Mouse (Mus musculus): ENCODE data around the gene Ndc1. TPM values are rescaled to one million over a fixed set of nuclear protein-coding genes. Genes with fewer than 3 reads are reported as not detected.
"Not testable (repeated sequence)": the region's sequence is repeated elsewhere in the genome, so short reads cannot be mapped to it uniquely, and the experiment has no call there.

Ndc1 gene
- polyA plus RNA-seq, 1 experiment from 2014 or later: 14.3 TPM

DNA sequence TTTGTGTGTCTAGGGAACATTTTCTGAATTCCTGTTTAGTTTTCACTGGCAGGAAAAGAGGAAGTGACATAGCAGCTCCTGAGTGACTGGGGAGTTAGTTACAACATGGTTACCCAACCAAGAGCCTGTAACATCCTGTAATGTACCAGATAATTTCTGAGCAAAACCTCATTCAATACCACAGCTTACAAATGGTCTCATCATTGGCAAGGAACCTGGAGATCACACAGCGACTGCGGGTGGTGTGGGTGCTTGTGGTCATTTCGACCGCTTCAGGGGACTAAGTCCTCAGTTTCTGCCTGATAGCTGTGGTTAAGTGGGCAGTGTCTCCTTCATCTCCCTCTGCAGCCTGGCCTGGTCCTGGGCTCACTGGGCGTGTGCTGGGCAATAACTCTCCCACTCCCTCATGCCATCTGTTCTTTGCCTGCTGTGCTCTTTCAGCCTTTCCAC lies 3.4 kb upstream of the Ndc1 start:
- ATAC-seq (ENCODE audit: insufficient read depth): no peak
- no peak overlapping the region for H3K9ac ChIP-seq
- H3K36me3 ChIP-seq (replicated peaks): no peaks in the 10 kb centered on the region
- 16% methylated on average over 5 of the region's 5 CpGs for WGBS (ENCODE audit: insufficient replicate concordance)
- H3K9me3 ChIP-seq (replicated peaks): no peaks in the 10 kb centered on the region
- H3K27me3 ChIP-seq: no peaks in the 10 kb centered on the region
- no peak overlapping the region for H3K4me3 ChIP-seq (replicated peaks)
- H3K4me2 ChIP-seq: peak overlapping the region; percentile 5; the same call in 1 of the 2 replicates
- peaks cover 21% of the 10 kb centered on the region for H3K4me1 ChIP-seq (replicated peaks)
- peak overlapping the region; percentile 69 for H3K27ac ChIP-seq (replicated peaks)

DNA sequence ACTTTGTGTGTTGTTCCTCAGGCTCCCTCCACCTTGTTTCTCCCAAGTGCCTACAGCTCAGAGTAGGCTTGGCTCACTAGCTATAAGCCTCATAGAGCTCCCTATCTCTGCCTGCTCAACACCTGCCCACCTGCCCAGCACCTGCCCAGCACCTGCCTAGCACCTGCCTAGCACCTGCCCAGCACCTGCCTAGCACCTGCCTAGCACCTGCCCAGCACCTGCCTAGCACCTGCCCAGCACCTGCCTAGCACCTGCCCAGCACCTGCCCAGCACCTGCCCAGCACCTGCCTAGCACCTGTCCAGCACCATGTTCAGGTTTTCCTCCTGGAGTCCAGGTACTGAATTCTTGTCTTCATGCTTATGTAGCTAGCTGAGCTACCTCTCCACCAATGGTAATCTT lies 1.2 kb upstream of the Ndc1 start:
- H3K4me3 ChIP-seq (replicated peaks); H3K9me3 ChIP-seq (replicated peaks); H3K9ac ChIP-seq; H3K27ac ChIP-seq (replicated peaks); ATAC-seq (ENCODE audit: insufficient read depth); H3K27me3 ChIP-seq; H3K4me2 ChIP-seq: not testable (repeated sequence)
- Histone ChIP-seq H3K36me3 (replicated peaks) (peaks cover 10% of the 10 kb centered on the region), H3K4me1 (replicated peaks) (peaks cover 25% of the 10 kb centered on the region)

DNA sequence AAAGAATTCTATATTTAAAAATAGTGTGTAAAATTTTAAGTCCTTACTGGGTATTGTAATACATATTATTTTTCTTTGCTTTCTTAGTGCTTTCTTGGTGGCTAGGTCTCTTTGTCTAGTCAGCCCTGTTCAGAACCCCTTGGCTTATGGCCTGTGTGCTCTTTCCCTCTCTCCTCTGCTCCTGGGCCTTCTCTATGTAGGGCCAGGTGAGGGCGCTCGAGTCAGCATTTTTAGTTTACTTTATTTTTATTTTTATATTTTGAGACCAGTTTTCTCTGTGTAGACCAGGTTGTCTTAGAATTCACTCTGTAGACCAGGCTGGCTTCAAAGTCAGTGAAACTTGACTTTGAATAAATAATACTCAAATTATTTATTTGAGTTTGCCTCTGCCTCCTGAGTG lies 4.7 kb downstream of the Ndc1 start:
- Histone ChIP-seq H3K4me1 (replicated peaks) (peaks cover 25% of the 10 kb centered on the region), H3K36me3 (replicated peaks) (peaks cover 63% of the 10 kb centered on the region), H3K9ac (no peak overlapping the region), H3K27me3 (no peaks in the 10 kb centered on the region), H3K27ac (replicated peaks) (no peak overlapping the region), H3K4me2 (no peak overlapping the region), H3K4me3 (replicated peaks) (no peak overlapping the region), H3K9me3 (replicated peaks) (no peaks in the 10 kb centered on the region)
- no peak for ATAC-seq (ENCODE audit: insufficient read depth)
- 42% methylated on average over 2 of the region's 2 CpGs for WGBS (ENCODE audit: insufficient replicate concordance)

DNA sequence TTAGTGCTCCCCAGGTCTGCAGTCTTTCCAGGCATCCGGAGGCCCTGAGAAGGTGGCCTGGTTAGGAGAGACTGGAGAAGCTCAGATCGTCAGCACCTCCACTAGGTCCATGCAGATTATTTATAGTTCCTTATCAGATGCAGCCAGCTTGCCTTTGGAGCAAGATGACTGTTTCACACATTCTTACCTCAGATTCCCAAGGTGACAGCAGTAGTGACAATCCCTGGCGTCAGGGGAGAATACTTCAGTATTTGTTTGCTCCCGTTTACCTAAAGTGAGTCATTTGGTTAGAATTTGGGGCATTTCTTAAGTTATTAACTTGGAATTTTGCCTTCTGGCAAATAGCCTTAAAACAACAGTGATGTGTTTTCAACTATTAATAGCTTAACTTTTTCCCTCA lies 7.1 kb downstream of the Ndc1 start:
- no peak for ATAC-seq (ENCODE audit: insufficient read depth)
- H3K36me3 ChIP-seq (replicated peaks): peaks cover 78% of the 10 kb centered on the region
- no peaks in the 10 kb centered on the region for H3K9me3 ChIP-seq (replicated peaks)
- H3K4me3 ChIP-seq (replicated peaks): no peak overlapping the region
- no peaks in the 10 kb centered on the region for H3K27me3 ChIP-seq
- no peak overlapping the region for H3K27ac ChIP-seq (replicated peaks)
- WGBS (ENCODE audit: insufficient replicate concordance): 47% methylated on average over 4 of the region's 4 CpGs
- H3K4me2 ChIP-seq: no peak overlapping the region
- H3K9ac ChIP-seq: no peak overlapping the region
- H3K4me1 ChIP-seq (replicated peaks): peaks cover 10% of the 10 kb centered on the region

GRCm38 (mm10) chr4:107378954-107379353 lies 11.4 kb downstream of the Ndc1 start:
- no peaks in the 10 kb centered on the region for H3K9me3 ChIP-seq (replicated peaks)
- H3K27me3 ChIP-seq: no peaks in the 10 kb centered on the region
- H3K4me1 ChIP-seq (replicated peaks): peaks cover 7% of the 10 kb centered on the region; the same call in 1 of the 2 replicates
- H3K4me3 ChIP-seq (replicated peaks): no peak overlapping the region
- no peak overlapping the region for H3K27ac ChIP-seq (replicated peaks)
- peak; percentile 82 for ATAC-seq (ENCODE audit: insufficient read depth)
- H3K36me3 ChIP-seq (replicated peaks): peaks cover 79% of the 10 kb centered on the region
- no peak overlapping the region for H3K9ac ChIP-seq
- H3K4me2 ChIP-seq: no peak overlapping the region
- WGBS (ENCODE audit: insufficient replicate concordance): 71% methylated on average over 6 of the region's 6 CpGs

DNA sequence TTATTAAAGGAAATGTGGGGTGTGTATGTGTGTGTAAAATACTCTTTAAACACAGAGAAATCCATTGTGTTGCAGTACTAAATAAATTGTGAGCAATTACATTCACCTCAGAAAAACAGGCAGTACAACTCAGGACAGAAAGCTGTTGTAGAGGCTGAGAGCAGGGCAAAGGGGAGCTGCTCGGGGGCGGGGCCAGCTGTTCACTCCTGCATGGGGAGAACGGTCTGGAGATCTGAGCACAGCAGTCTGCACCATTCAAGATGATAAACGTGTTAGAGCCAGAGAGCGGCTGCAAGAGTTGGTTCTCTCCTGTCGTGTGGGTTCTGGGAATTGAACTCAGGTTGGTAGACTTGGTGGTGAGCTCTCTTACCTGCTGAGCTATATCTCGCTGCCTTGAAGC lies 13.3 kb downstream of the Ndc1 start:
- peaks cover 77% of the 10 kb centered on the region for H3K36me3 ChIP-seq (replicated peaks)
- H3K9ac ChIP-seq: no peak overlapping the region
- no peaks in the 10 kb centered on the region for H3K27me3 ChIP-seq
- H3K4me3 ChIP-seq (replicated peaks): no peak overlapping the region
- no peak overlapping the region for H3K27ac ChIP-seq (replicated peaks)
- no peak for ATAC-seq (ENCODE audit: insufficient read depth)
- WGBS (ENCODE audit: insufficient replicate concordance): 67% methylated on average over 7 of the region's 7 CpGs
- no peaks in the 10 kb centered on the region; the same call in 1 of the 2 replicates for H3K4me1 ChIP-seq (replicated peaks)
- H3K4me2 ChIP-seq: no peak overlapping the region
- H3K9me3 ChIP-seq (replicated peaks): no peaks in the 10 kb centered on the region

- H3K4me3 ChIP-seq (replicated peaks): no peak overlapping the region
- H3K27me3 ChIP-seq: no peaks in the 10 kb centered on the region
- H3K9ac ChIP-seq: no peak overlapping the region
- ATAC-seq (ENCODE audit: insufficient read depth): no peak
- WGBS (ENCODE audit: insufficient replicate concordance): 86% methylated on average over 4 of the region's 4 CpGs
- no peak overlapping the region for H3K4me2 ChIP-seq
- H3K4me1 ChIP-seq (replicated peaks): no peaks in the 10 kb centered on the region
- no peak overlapping the region for H3K27ac ChIP-seq (replicated peaks)
- H3K9me3 ChIP-seq (replicated peaks): no peaks in the 10 kb centered on the region
- H3K36me3 ChIP-seq (replicated peaks): peaks cover 85% of the 10 kb centered on the region
Measured at GRCm38 (mm10) chr4:107387038-107387437, 19.5 kb downstream of the Ndc1 start.

- H3K4me3 ChIP-seq (replicated peaks): no peak overlapping the region
- no peak for ATAC-seq (ENCODE audit: insufficient read depth)
- H3K27me3 ChIP-seq: no peaks in the 10 kb centered on the region
- peaks cover 86% of the 10 kb centered on the region for H3K36me3 ChIP-seq (replicated peaks)
- H3K27ac ChIP-seq (replicated peaks): no peak overlapping the region
- no peak overlapping the region for H3K9ac ChIP-seq
- no peaks in the 10 kb centered on the region for H3K4me1 ChIP-seq (replicated peaks)
- WGBS (ENCODE audit: insufficient replicate concordance): 83% methylated on average over 8 of the region's 8 CpGs
- H3K9me3 ChIP-seq (replicated peaks): no peaks in the 10 kb centered on the region
- H3K4me2 ChIP-seq: no peak overlapping the region
Measured at GRCm38 (mm10) chr4:107387465-107387864, 19.9 kb downstream of the Ndc1 start.

- no peak for ATAC-seq (ENCODE audit: insufficient read depth)
- H3K27ac ChIP-seq (replicated peaks): no peak overlapping the region
- WGBS (ENCODE audit: insufficient replicate concordance): 81% methylated on average over 2 of the region's 2 CpGs
- no peaks in the 10 kb centered on the region for H3K9me3 ChIP-seq (replicated peaks)
- H3K9ac ChIP-seq: no peak overlapping the region
- H3K4me2 ChIP-seq: no peak overlapping the region
- H3K4me1 ChIP-seq (replicated peaks): no peaks in the 10 kb centered on the region
- H3K4me3 ChIP-seq (replicated peaks): no peak overlapping the region
- H3K36me3 ChIP-seq (replicated peaks): peaks cover 83% of the 10 kb centered on the region
- no peaks in the 10 kb centered on the region for H3K27me3 ChIP-seq
Measured at GRCm38 (mm10) chr4:107388291-107388690, 20.7 kb downstream of the Ndc1 start.

DNA sequence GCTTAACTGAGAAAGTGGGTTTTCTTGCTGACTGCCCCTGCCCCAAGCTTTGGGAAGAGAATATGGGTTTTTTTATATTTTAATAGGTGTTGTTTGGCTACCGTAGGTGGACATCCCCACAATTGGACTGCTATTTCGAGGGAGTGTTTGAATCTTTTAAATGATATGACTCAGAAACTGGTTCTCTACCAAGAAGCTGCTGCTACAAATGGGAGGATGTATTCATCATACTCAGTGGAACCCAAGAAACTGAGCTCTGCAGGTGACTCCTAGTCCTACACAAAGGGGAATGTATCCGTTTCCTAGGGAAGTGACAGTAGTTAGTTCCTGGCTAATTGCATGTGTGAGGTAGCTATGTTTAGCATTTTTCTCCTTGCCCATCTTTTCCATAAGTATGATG lies 21.8 kb downstream of the Ndc1 start:
- Histone ChIP-seq H3K4me2 (no peak overlapping the region), H3K36me3 (replicated peaks) (peaks cover 84% of the 10 kb centered on the region), H3K9ac (no peak overlapping the region), H3K4me3 (replicated peaks) (no peak overlapping the region), H3K27me3 (no peaks in the 10 kb centered on the region), H3K4me1 (replicated peaks) (no peaks in the 10 kb centered on the region), H3K27ac (replicated peaks) (no peak overlapping the region), H3K9me3 (replicated peaks) (no peaks in the 10 kb centered on the region)
- ATAC-seq (ENCODE audit: insufficient read depth): no peak
- 84% methylated on average over 3 of the region's 3 CpGs for WGBS (ENCODE audit: insufficient replicate concordance)

DNA sequence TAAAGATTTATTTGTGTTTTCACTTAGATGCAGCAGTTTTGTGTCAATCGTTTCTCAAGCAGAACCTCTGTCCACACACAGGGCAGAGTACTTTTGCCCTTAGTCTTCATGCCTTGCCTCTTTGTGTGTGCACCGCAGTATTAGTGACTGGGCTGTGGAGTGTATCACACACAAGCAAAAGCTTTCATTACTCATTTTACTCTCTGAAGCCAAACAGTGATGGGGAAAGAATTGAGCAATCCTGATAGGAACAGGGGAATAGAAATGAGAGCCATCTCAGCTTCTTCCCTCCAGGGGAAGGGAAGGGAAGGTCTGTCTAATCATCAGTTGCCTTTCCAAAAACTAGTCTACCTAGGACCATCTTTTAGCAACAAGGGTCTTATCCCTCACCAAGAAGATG lies 26.2 kb downstream of the Ndc1 start:
- Histone ChIP-seq H3K4me2 (no peak overlapping the region), H3K36me3 (replicated peaks) (peaks cover 82% of the 10 kb centered on the region), H3K4me3 (replicated peaks) (no peak overlapping the region), H3K27me3 (no peaks in the 10 kb centered on the region), H3K9me3 (replicated peaks) (no peaks in the 10 kb centered on the region), H3K27ac (replicated peaks) (no peak overlapping the region), H3K9ac (no peak overlapping the region), H3K4me1 (replicated peaks) (no peaks in the 10 kb centered on the region)
- WGBS (ENCODE audit: insufficient replicate concordance): 78% methylated on average over 2 of the region's 2 CpGs
- no peak for ATAC-seq (ENCODE audit: insufficient read depth)

DNA sequence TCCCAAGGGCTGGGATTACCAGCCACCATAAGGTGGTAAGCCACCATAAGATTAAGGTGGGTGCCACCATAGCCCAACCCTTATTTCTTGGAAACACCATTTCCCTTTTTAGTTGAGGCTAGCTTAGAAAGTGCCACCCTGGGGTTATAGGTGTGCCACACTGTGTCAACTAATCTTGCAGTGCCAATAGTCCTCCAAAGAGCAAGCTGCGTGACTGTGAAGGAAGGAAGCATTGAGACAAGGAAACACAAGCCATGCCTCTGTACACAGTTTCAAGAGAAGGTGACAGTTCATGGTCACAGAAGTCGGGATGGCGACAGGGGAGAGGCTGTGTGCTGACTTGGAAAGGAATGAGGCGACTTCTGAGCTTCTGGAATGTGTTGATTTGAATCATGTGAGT lies 52.6 kb downstream of the Ndc1 start:
- Histone ChIP-seq H3K4me3 (replicated peaks) (no peak overlapping the region), H3K9me3 (replicated peaks) (no peaks in the 10 kb centered on the region), H3K36me3 (replicated peaks) (peaks cover 16% of the 10 kb centered on the region), H3K4me1 (replicated peaks) (peaks cover 11% of the 10 kb centered on the region), H3K4me2 (no peak overlapping the region), H3K27ac (replicated peaks) (no peak overlapping the region), H3K9ac (no peak overlapping the region), H3K27me3 (peaks cover 3% of the 10 kb centered on the region; the same call in 1 of the 2 replicates)
- 63% methylated on average over 4 of the region's 4 CpGs for WGBS (ENCODE audit: insufficient replicate concordance)
- no peak for ATAC-seq (ENCODE audit: insufficient read depth)

Measured in liver, embryonic 15.5 days (tissue).